Mouse (Mus musculus) intestine, embryonic 14.5 days (tissue): Measurements from ENCODE around the gene Olfr159. TPM values are rescaled to one million over a fixed set of nuclear protein-coding genes. Genes with fewer than 3 reads are reported as not detected.

Experiments
- ATAC-seq: fragments of 200-750 bp; cut with Nextera tagmentation; replicated peaks from 2 replicates; pipeline ENCODE4 v1.8.0; 2017; ENCODE audit warnings: low read depth, moderate number of reproducible peaks, moderate TSS enrichment, moderate library complexity; ENCODE audit not compliant: low FRiP score, low TSS enrichment
- DNase-seq: peaks from one replicate; pipeline ENCODE4 v3.0.0-alpha.2; 2018; ENCODE audit warnings: low spot score
- H3K27ac ChIP-seq: fragments of 300-500 bp; sonication (generic); 2 replicates; pipeline ENCODE4 v1.5.1; 2014; ENCODE audit warnings: low read depth, mild to moderate bottlenecking, control low read depth
- H3K27me3 ChIP-seq: fragments of 300-500 bp; sonication (generic); replicated peaks from 2 replicates; pipeline ENCODE4 v1.6.1; 2014; ENCODE audit warnings: low read length, control low read depth; ENCODE audit not compliant: control insufficient read depth, insufficient read depth
- H3K36me3 ChIP-seq: fragments of 300-500 bp; sonication (generic); 2 replicates; pipeline ENCODE4 v1.6.1; 2014; ENCODE audit warnings: low read length, control low read depth; ENCODE audit not compliant: control insufficient read depth, insufficient read depth
- H3K4me1 ChIP-seq: fragments of 300-500 bp; sonication (generic); replicated peaks from 2 replicates; pipeline ENCODE4 v1.6.1; 2014; ENCODE audit warnings: low read length, control low read depth, mixed read lengths; ENCODE audit not compliant: control insufficient read depth, insufficient read depth
- H3K4me2 ChIP-seq: fragments of 300-500 bp; sonication (generic); 2 replicates; pipeline ENCODE4 v1.6.1; 2014; ENCODE audit warnings: low read length
- H3K4me3 ChIP-seq: fragments of 300-500 bp; sonication (generic); 2 replicates; pipeline ENCODE4 v1.5.1; 2014; ENCODE audit warnings: low read depth, low read length, control low read depth, mixed read lengths
- H3K9ac ChIP-seq: fragments of 300-500 bp; sonication (generic); 2 replicates; pipeline ENCODE4 v1.6.1; 2014; ENCODE audit warnings: mild to moderate bottlenecking, low read length
- H3K9me3 ChIP-seq: fragments of 300-500 bp; sonication (generic); 2 replicates; pipeline ENCODE4 v1.6.1; 2016; ENCODE audit warnings: low read length, control low read depth; ENCODE audit not compliant: control insufficient read depth
- WGBS: fragments of 180-500 bp; shearing (Covaris S2); extraction: QIAGEN DNeasy Blood & Tissue Kit; methylation state at CpG from one replicate; pipeline ENCODE4 v1.1.7; 2014; 5-methylcytosine and 5-hydroxymethylcytosine counted together
- polyA plus RNA-seq: library from polyadenylated mRNA; unstranded; fragments of >200 nt; fragmentation: Nextera tagmentation; extraction: Ambion mirVana; gene quantifications from 2 replicates; pipeline ENCODE4 v1.2.1, GENCODE M21; 2014

Olfr159 gene
- polyA plus RNA-seq, 1 experiment from 2014 or later = not detected

DNA sequence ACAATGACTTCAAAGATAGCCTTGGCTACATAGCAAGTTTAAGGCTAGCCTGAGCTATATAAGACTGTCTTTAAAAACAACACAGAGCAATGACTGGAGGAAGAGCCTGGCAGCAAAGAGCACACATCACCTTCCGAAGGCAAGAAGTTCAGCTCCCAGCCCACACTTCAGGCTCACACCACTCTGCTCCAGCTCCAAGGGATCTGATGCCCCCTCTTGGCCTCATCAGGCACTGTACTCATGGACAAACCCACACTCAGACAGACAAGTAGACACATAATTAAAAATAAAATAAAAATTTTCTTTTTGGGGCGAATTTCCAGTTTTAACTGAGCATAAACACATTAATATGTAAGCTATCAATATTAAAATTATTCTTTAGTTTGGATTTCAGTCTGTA lies 9.5 kb downstream of the Olfr159 start:
- H3K9me3 ChIP-seq = no peaks in the 10 kb centered on the region
- H3K36me3 ChIP-seq = no peaks in the 10 kb centered on the region
- ATAC-seq = no peak
- H3K4me1 ChIP-seq = no peaks in the 10 kb centered on the region
- H3K4me3 ChIP-seq = no peak overlapping the region
- no peak overlapping the region for H3K27ac ChIP-seq
- DNase-seq = no peak
- no peak overlapping the region for H3K4me2 ChIP-seq
- no peaks in the 10 kb centered on the region for H3K27me3 ChIP-seq
- 80% methylated on average over 2 of the region's 2 CpGs for WGBS
- H3K9ac ChIP-seq = no peak overlapping the region

DNA sequence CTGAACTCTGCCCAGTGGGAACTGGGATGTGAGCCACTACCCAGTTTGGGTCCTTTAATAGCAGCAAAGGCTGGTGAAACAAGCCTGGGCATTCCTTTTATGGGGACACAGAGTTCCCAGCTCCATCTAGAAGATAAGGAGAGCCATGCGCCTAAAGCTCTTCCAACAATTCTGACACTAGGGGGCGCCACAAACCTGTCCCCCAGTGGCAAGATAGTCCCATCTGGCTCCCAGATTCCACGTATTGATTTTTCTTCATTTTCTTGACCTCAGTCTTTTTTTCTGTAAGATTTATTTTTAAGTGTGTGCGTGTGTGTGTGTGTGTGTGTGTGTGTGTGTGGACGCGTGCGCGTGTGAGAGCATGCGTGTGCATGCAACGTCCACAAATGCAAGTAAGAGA lies 10.3 kb downstream of the Olfr159 start:
- no peaks in the 10 kb centered on the region for H3K4me1 ChIP-seq
- H3K27ac ChIP-seq = no peak overlapping the region
- no peak for DNase-seq
- ATAC-seq = no peak
- 78% methylated on average over 10 of the region's 10 CpGs for WGBS
- no peaks in the 10 kb centered on the region for H3K36me3 ChIP-seq
- no peaks in the 10 kb centered on the region for H3K9me3 ChIP-seq
- H3K27me3 ChIP-seq = no peaks in the 10 kb centered on the region
- H3K9ac ChIP-seq = no peak overlapping the region
- no peak overlapping the region for H3K4me3 ChIP-seq
- no peak overlapping the region for H3K4me2 ChIP-seq

DNA sequence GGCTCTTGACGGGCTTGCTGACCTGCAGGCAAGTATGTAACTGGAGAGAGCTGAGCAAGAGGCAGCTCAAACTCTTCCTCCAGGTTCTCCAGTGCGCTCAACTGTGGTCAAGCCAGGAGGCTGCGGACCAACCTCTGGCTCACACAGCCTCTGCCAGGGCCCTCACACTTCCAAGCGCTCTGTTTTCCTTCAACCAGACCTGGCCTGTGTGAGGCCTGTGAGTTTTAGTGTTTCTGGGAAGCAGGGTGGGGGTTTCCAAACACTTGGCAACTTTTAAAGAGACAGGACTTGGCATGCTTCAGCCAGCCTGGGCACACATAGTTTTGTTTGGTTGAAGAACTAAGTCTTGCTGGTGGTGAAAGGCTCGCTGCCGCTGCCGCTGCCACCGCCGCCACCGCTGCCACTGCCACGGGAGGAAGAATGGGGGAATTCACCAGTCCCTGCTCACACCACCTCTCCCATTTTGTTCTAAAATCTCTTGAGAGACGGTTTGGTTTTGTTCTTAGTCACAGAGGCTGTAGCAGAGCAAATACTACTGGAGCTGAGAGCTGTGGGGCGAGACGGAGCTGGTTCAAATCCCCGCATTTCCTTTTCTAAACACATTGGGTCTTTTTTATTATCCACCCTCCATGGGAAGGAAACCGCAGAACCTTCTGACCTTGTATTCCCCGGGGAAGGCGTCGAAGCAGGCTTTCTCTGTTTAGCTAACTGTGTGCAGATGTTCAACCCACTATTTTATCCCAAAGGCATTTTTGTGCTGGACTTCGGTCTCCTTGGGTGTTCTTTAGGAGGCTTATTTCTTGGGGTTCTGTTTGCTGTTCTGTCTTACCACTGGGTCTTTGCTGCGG lies 11.0 kb downstream of the Olfr159 start:
- WGBS = 78% methylated on average over 21 of the region's 21 CpGs
- Histone ChIP-seq H3K4me2 (no peak overlapping the region), H3K9ac (no peak overlapping the region), H3K27ac (no peak overlapping the region), H3K4me3 (no peak overlapping the region), H3K4me1 (no peaks in the 10 kb centered on the region), H3K36me3 (no peaks in the 10 kb centered on the region), H3K9me3 (no peaks in the 10 kb centered on the region), H3K27me3 (no peaks in the 10 kb centered on the region)
- no peak for ATAC-seq
- no peak for DNase-seq

DNA sequence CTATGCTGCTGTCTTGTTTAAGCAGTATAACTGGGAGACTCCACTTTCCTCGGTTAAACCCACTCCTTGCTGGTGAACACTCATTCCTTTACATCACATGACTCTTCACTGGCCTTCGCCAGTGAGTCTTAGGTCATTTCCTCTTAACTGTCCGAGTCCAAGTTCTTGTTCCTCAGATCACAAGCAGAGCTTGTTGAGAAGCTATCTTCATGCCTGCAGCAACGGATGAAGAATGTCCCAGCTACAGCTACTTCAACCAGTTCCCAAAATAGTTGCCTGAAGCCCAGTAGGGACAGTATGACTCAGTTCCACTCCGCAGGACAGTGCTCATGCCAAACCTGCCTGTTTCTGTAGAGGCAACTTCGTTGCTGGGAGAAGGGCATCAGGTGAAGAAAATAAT lies 13.6 kb downstream of the Olfr159 start:
- no peak overlapping the region for H3K4me3 ChIP-seq
- no peak for DNase-seq
- no peak overlapping the region for H3K4me2 ChIP-seq
- 74% methylated on average over 6 of the region's 6 CpGs for WGBS
- H3K36me3 ChIP-seq = no peaks in the 10 kb centered on the region
- no peaks in the 10 kb centered on the region for H3K4me1 ChIP-seq
- no peaks in the 10 kb centered on the region for H3K27me3 ChIP-seq
- H3K9me3 ChIP-seq = no peaks in the 10 kb centered on the region
- no peak overlapping the region for H3K9ac ChIP-seq
- ATAC-seq = no peak
- H3K27ac ChIP-seq = no peak overlapping the region

DNA sequence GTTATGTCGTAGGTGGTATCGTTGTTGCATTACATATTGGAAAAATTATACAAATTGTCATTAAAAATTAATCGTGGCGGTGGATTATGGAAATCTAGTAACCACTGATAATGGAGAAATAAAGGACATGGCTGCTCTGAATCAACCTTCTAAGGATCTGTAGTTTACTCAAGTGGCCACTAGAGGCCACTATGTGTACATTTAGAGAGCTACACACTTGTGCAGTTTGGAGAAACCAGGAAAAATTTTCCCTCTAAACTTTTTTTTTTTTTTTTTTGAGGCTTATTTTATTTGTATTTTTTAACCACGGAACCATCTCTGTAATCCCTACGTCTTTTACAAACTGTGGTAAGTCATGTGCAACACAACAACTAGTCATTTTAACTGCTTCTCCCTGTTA lies 25.6 kb downstream of the Olfr159 start:
- Histone ChIP-seq H3K27me3 (no peaks in the 10 kb centered on the region), H3K4me2 (no peak overlapping the region), H3K9me3 (peaks cover 4% of the 10 kb centered on the region; the same call in 1 of the 2 replicates), H3K4me1 (peaks cover 7% of the 10 kb centered on the region; the same call in 1 of the 2 replicates), H3K9ac (no peak overlapping the region), H3K27ac (no peak overlapping the region), H3K36me3 (no peaks in the 10 kb centered on the region), H3K4me3 (no peak overlapping the region)
- ATAC-seq (no peak), DNase-seq (no peak)
- WGBS = 20% methylated on average over 6 of the region's 6 CpGs

DNA sequence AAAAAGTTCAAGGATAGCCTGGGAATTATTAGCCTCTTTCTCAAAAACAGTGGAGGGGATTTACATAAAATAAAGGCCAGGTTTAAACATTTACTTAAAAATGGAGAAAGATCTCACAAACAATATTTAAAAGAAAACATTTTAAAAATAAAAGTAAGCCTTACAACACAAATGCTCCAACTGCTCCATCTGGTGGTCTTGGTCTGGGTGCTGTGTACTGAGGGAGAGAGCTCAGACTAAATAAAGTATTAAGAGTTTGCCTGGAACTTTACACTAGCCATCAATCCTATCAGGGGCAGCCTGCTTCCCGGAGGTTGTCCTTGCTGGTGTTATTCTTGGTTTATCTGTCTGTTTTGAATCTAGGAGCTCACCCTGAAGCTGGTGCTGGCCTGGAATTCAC lies 27.7 kb downstream of the Olfr159 start:
- no peaks in the 10 kb centered on the region for H3K27me3 ChIP-seq
- no peak overlapping the region for H3K9ac ChIP-seq
- ATAC-seq (no peak), DNase-seq (no peak)
- H3K4me3 ChIP-seq = no peak overlapping the region
- no peak overlapping the region for H3K4me2 ChIP-seq
- H3K36me3 ChIP-seq = no peaks in the 10 kb centered on the region
- H3K4me1 ChIP-seq = peaks cover 7% of the 10 kb centered on the region; the same call in 1 of the 2 replicates
- no peaks in the 10 kb centered on the region for H3K9me3 ChIP-seq
- H3K27ac ChIP-seq = no peak overlapping the region
- WGBS = 8% methylated on average over 1 of the region's 1 CpGs

DNA sequence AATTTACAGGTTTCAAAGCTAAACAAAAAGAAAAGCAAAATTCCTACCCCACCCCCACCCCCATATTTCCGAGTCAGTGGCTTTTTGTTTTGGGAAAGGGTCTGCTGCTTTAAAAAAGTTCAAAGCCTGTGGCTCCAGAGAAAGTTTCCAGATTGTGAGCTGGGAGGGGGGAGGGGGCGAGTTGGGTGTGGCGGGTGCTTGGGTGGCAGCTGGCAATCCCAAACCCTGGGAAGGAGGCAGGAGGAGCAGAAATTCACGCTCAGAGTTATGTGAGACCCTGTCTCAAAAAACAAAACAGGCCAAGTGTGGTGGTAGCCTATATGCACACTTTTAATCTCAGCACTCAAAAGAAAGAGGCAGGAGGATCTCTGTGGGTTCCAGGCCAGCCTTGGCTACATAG lies 28.2 kb downstream of the Olfr159 start:
- DNase-seq (no peak), ATAC-seq (no peak)
- 28% methylated on average over 4 of the region's 4 CpGs for WGBS

DNA sequence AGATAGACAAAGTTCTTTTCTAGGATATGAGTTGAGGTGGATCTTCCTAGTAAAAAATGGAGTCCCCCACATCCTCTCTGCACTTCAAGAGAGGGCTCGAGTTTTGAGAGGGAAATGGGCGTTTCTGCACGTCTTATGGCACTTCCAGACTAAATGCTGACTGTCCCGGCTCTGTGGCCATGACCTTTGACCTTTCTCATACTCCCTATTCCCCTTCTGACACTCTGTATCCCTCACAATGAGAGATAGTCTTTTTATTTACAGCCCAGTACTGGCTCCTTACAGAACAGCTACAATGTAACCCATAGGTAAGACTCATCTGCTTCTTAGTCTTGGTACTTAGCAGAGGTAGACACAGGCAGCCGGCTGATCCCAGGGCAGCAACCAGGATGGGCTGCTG lies 29.3 kb downstream of the Olfr159 start:
- ATAC-seq (no peak), DNase-seq (no peak)
- Histone ChIP-seq H3K4me1 (no peaks in the 10 kb centered on the region), H3K27me3 (no peaks in the 10 kb centered on the region), H3K9ac (no peak overlapping the region), H3K4me2 (no peak overlapping the region), H3K27ac (no peak overlapping the region), H3K36me3 (no peaks in the 10 kb centered on the region), H3K4me3 (no peak overlapping the region), H3K9me3 (no peaks in the 10 kb centered on the region)
- WGBS = 54% methylated on average over 5 of the region's 5 CpGs

More for the DNA sequence above, 28.2 kb downstream of the Olfr159 start:
- H3K27me3 ChIP-seq = no peaks in the 10 kb centered on the region
- H3K9me3 ChIP-seq = no peaks in the 10 kb centered on the region
- no peak overlapping the region for H3K27ac ChIP-seq
- no peaks in the 10 kb centered on the region for H3K36me3 ChIP-seq
- no peak overlapping the region for H3K9ac ChIP-seq
- no peak overlapping the region for H3K4me3 ChIP-seq
- H3K4me1 ChIP-seq = peaks cover 7% of the 10 kb centered on the region; the same call in 1 of the 2 replicates
- no peak overlapping the region for H3K4me2 ChIP-seq
